Mouse (Mus musculus): Measurements from ENCODE around the gene Olfr59. TPM values are rescaled to one million over a fixed set of nuclear protein-coding genes. Genes with fewer than 3 reads are reported as not detected.

Gene Olfr59
- not detected in 2 replicates for polyA plus RNA-seq (2012)

GRCm38 (mm10) chr11:74283436-74283835 lies at the start of gene Olfr59:
TSS of gene Olfr59 (plus strand) at chr11:74283736.

GRCm38 (mm10) chr11:74259508-74259907 lies 24.0 kb upstream of the Olfr59 start, which contains the start of gene Olfr406:
TSS of gene Olfr406 (plus strand) at chr11:74259808.

GRCm38 (mm10) chr11:74337931-74338330 lies 54.4 kb downstream of the Olfr59 start, which contains the start of gene Olfr410:
TSS of gene Olfr410 (minus strand) at chr11:74338031.

Other genes with a start within 250 kb of the Olfr59 start
- gene Olfr139, start 227.2 kb upstream of the Olfr59 start, polyA plus RNA-seq (2012): not detected in 2 replicates
- gene Olfr399, start 227.1 kb upstream of the Olfr59 start, polyA plus RNA-seq (2012): not detected in 2 replicates
- not detected in 2 replicates for gene Zfp616, start 213.8 kb upstream of the Olfr59 start, polyA plus RNA-seq (2012)
- gene Olfr401, start 170.0 kb upstream of the Olfr59 start, polyA plus RNA-seq (2012): not detected in 2 replicates
- not detected in 2 replicates for gene Olfr402, start 130.2 kb upstream of the Olfr59 start, polyA plus RNA-seq (2012)
- gene Olfr403, start 97.5 kb upstream of the Olfr59 start, polyA plus RNA-seq (2012): not detected in 2 replicates
- not detected in 2 replicates for gene Olfr43, start 72.4 kb upstream of the Olfr59 start, polyA plus RNA-seq (2012)
- gene Olfr406, start 23.9 kb upstream of the Olfr59 start, polyA plus RNA-seq (2012): not detected in 2 replicates
- gene Olfr410, start 54.3 kb downstream of the Olfr59 start, polyA plus RNA-seq (2012): not detected in 2 replicates
- gene Olfr411, start 68.9 kb downstream of the Olfr59 start, polyA plus RNA-seq (2012): not detected in 2 replicates
- not detected in 2 replicates for gene Olfr412, start 78.3 kb downstream of the Olfr59 start, polyA plus RNA-seq (2012)

All from megakaryocyte-erythroid progenitor cell, adult 5 weeks (primary cell).